Mouse (Mus musculus): ENCODE data around the gene Hfe. TPM values are rescaled to one million over a fixed set of nuclear protein-coding genes. Genes with fewer than 3 reads are reported as not detected.

Gene Hfe
- polyA plus RNA-seq, 1 experiment from 2014 or later = 7.7 TPM

- WGBS = 63% methylated on average over 6 of the region's 6 CpGs
- ATAC-seq (replicated peaks; ENCODE audit: low FRiP score) = no peak
- Histone ChIP-seq H3K4me2 (no peak overlapping the region), H3K9me3 (replicated peaks) (no peaks in the 10 kb centered on the region), H3K4me1 (no peaks in the 10 kb centered on the region), H3K4me3 (replicated peaks) (no peak overlapping the region), H3K27me3 (no peaks in the 10 kb centered on the region), H3K36me3 (no peaks in the 10 kb centered on the region), H3K9ac (no peak overlapping the region), H3K27ac (no peak overlapping the region)
Measured at GRCm38 (mm10) chr13:23659636-23660366, 50.9 kb downstream of the Hfe start.

Small RNA genes lying within 50 kb of the gene (microRNA-seq; reads per million reads assigned to microRNA genes)
- gene Gm44314 (not detected), gene Gm44350 (not detected), gene Gm44484 (not detected)

Other genes with a start within 250 kb of the Hfe start
- gene Btn1a1, start 245.0 kb downstream of the Hfe start, polyA plus RNA-seq (2015; fragmentation: Nextera tagmentation; extraction: Ambion mirVana) = 0.08 and 0.12 TPM in 2 replicates
- 0.55 and 0.71 TPM in 2 replicates for gene Btn2a2, start 222.0 kb downstream of the Hfe start, polyA plus RNA-seq (2015; fragmentation: Nextera tagmentation; extraction: Ambion mirVana)
- gene Hist1h4h, start 179.8 kb downstream of the Hfe start, polyA plus RNA-seq (2015; fragmentation: Nextera tagmentation; extraction: Ambion mirVana) = 7.5 and 7.8 TPM in 2 replicates
- 3.3 and 7.3 TPM in 2 replicates for gene Hist1h2af, start 176.9 kb downstream of the Hfe start, polyA plus RNA-seq (2015; fragmentation: Nextera tagmentation; extraction: Ambion mirVana)
- gene Hist1h3g, start 175.4 kb downstream of the Hfe start, polyA plus RNA-seq (2015; fragmentation: Nextera tagmentation; extraction: Ambion mirVana) = 6.6 and 6.9 TPM in 2 replicates
- 0.91 and 1.1 TPM in 2 replicates for gene Hist1h2bh, start 167.5 kb downstream of the Hfe start, polyA plus RNA-seq (2015; fragmentation: Nextera tagmentation; extraction: Ambion mirVana)
- 0.86 and 1.3 TPM in 2 replicates for gene Hist1h3f, start 166.8 kb downstream of the Hfe start, polyA plus RNA-seq (2015; fragmentation: Nextera tagmentation; extraction: Ambion mirVana)
- 0.96 and 1.3 TPM in 2 replicates for gene Hist1h4f, start 159.2 kb downstream of the Hfe start, polyA plus RNA-seq (2015; fragmentation: Nextera tagmentation; extraction: Ambion mirVana)
- gene Hist1h1d, start 157.6 kb downstream of the Hfe start, polyA plus RNA-seq (2015; fragmentation: Nextera tagmentation; extraction: Ambion mirVana) = 0.66 and 0.67 TPM in 2 replicates
- gene Hist1h3e, start 148.5 kb downstream of the Hfe start, polyA plus RNA-seq (2015; fragmentation: Nextera tagmentation; extraction: Ambion mirVana) = 6.5 and 6.7 TPM in 2 replicates
- 84.7 and 118 TPM in 2 replicates for gene Hist1h2ae, start 139.6 kb downstream of the Hfe start, polyA plus RNA-seq (2015; fragmentation: Nextera tagmentation; extraction: Ambion mirVana)
- gene Hist1h2bg, start 139.5 kb downstream of the Hfe start, polyA plus RNA-seq (2015; fragmentation: Nextera tagmentation; extraction: Ambion mirVana) = 10.6 and 10.9 TPM in 2 replicates
- gene Hist1h2bf, start 136.7 kb downstream of the Hfe start, polyA plus RNA-seq (2015; fragmentation: Nextera tagmentation; extraction: Ambion mirVana) = 6.0 and 6.9 TPM in 2 replicates
- gene Hist1h2ad, start 136.5 kb downstream of the Hfe start, polyA plus RNA-seq (2015; fragmentation: Nextera tagmentation; extraction: Ambion mirVana) = 3.6 TPM in 2 replicates
- gene Hist1h3d, start 135.1 kb downstream of the Hfe start, polyA plus RNA-seq (2015; fragmentation: Nextera tagmentation; extraction: Ambion mirVana) = 6.5 and 7.5 TPM in 2 replicates
- gene Hist1h4d, start 129.3 kb downstream of the Hfe start, polyA plus RNA-seq (2015; fragmentation: Nextera tagmentation; extraction: Ambion mirVana) = 123 and 142 TPM in 2 replicates
- gene Hist1h2be, start 89.7 kb downstream of the Hfe start, polyA plus RNA-seq (2015; fragmentation: Nextera tagmentation; extraction: Ambion mirVana) = 3.1 and 3.7 TPM in 2 replicates
- gene Hist1h1e, start 88.3 kb downstream of the Hfe start, polyA plus RNA-seq (2015; fragmentation: Nextera tagmentation; extraction: Ambion mirVana) = 19.7 and 21.1 TPM in 2 replicates
- 1.3 and 1.5 TPM in 2 replicates for gene Hist1h2ac, start 26.9 kb downstream of the Hfe start, polyA plus RNA-seq (2015; fragmentation: Nextera tagmentation; extraction: Ambion mirVana)
- gene Hist1h2bc, start 26.7 kb downstream of the Hfe start, polyA plus RNA-seq (2015; fragmentation: Nextera tagmentation; extraction: Ambion mirVana) = 65.3 and 71.8 TPM in 2 replicates
- gene Hist1h1t, start 15.0 kb downstream of the Hfe start, polyA plus RNA-seq (2015; fragmentation: Nextera tagmentation; extraction: Ambion mirVana) = 0.31 TPM in 1 of 2 replicates, not detected in the other
- gene Hist1h4c, start 12.4 kb downstream of the Hfe start, polyA plus RNA-seq (2015; fragmentation: Nextera tagmentation; extraction: Ambion mirVana) = 7.5 and 8.5 TPM in 2 replicates
- gene Hist1h1c, start 28.0 kb upstream of the Hfe start, polyA plus RNA-seq (2015; fragmentation: Nextera tagmentation; extraction: Ambion mirVana) = 24.1 and 27.2 TPM in 2 replicates
- gene Hist1h3c, start 34.7 kb upstream of the Hfe start, polyA plus RNA-seq (2015; fragmentation: Nextera tagmentation; extraction: Ambion mirVana) = 12.6 and 13.5 TPM in 2 replicates
- gene Hist1h2bb, start 35.9 kb upstream of the Hfe start, polyA plus RNA-seq (2015; fragmentation: Nextera tagmentation; extraction: Ambion mirVana) = 3.8 and 4.5 TPM in 2 replicates
- 39.2 and 44.8 TPM in 2 replicates for gene Hist1h2ab, start 40.3 kb upstream of the Hfe start, polyA plus RNA-seq (2015; fragmentation: Nextera tagmentation; extraction: Ambion mirVana)
- gene Hist1h3b, start 41.4 kb upstream of the Hfe start, polyA plus RNA-seq (2015; fragmentation: Nextera tagmentation; extraction: Ambion mirVana) = 10.8 and 11.3 TPM in 2 replicates
- gene Hist1h4b, start 46.2 kb upstream of the Hfe start, polyA plus RNA-seq (2015; fragmentation: Nextera tagmentation; extraction: Ambion mirVana) = 5.4 and 6.4 TPM in 2 replicates
- 0.35 TPM in 1 of 2 replicates, not detected in the other for gene Hist1h4a, start 50.4 kb upstream of the Hfe start, polyA plus RNA-seq (2015; fragmentation: Nextera tagmentation; extraction: Ambion mirVana)
- gene Hist1h3a, start 51.5 kb upstream of the Hfe start, polyA plus RNA-seq (2015; fragmentation: Nextera tagmentation; extraction: Ambion mirVana) = 8.0 and 9.4 TPM in 2 replicates
- gene Hist1h1a, start 52.8 kb upstream of the Hfe start, polyA plus RNA-seq (2015; fragmentation: Nextera tagmentation; extraction: Ambion mirVana) = 2.3 and 3.1 TPM in 2 replicates
- gene Trim38, start 59.1 kb upstream of the Hfe start, polyA plus RNA-seq (2015; fragmentation: Nextera tagmentation; extraction: Ambion mirVana) = not detected in 2 replicates
- gene Slc17a2, start 96.1 kb upstream of the Hfe start, polyA plus RNA-seq (2015; fragmentation: Nextera tagmentation; extraction: Ambion mirVana) = 0.10 and 0.12 TPM in 2 replicates
- 3.4 and 4.0 TPM in 2 replicates for gene Slc17a3, start 128.6 kb upstream of the Hfe start, polyA plus RNA-seq (2015; fragmentation: Nextera tagmentation; extraction: Ambion mirVana)
- 9.3 TPM in 2 replicates for gene Slc17a1, start 156.9 kb upstream of the Hfe start, polyA plus RNA-seq (2015; fragmentation: Nextera tagmentation; extraction: Ambion mirVana)
- gene Slc17a4, start 204.2 kb upstream of the Hfe start, polyA plus RNA-seq (2015; fragmentation: Nextera tagmentation; extraction: Ambion mirVana) = 2.7 and 2.9 TPM in 2 replicates
- gene Hist1h2ba, start 223.3 kb upstream of the Hfe start, polyA plus RNA-seq (2015; fragmentation: Nextera tagmentation; extraction: Ambion mirVana) = not detected in 2 replicates
- gene Hist1h2aa, start 223.6 kb upstream of the Hfe start, polyA plus RNA-seq (2015; fragmentation: Nextera tagmentation; extraction: Ambion mirVana) = not detected in 2 replicates